Mouse (Mus musculus): ENCODE measurements at regions not wholly inside any gene's neighbourhood (a gene's known extent, or its start where the extent isn't known, plus 50 kb on each side); places are given as distances from the start of the nearest gene placed in this dataset.

DNA sequence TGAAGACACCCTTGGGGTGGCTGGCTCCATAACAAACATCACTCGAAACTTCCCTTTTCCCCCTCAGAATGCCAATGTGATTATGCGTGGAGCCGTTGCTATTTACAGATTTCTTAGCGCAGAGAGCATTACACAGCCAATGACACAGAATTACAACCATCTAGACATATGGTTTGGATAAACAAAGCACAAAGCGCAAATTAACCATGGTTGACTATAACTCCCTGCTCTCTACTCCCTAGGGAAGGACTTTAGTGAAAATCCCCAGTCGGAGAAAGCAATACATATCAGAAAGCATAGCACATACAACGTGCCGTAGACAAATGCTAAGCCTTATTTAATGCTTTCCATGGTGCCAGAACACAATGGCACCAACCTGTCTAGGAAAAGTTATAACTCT is 131.8 kb downstream of the Tshz3 start:
- no peak for DNase-seq (ENCODE audit: low spot score)
- intact Hi-C loops (cut with DNase I), result no loop called here

DNA sequence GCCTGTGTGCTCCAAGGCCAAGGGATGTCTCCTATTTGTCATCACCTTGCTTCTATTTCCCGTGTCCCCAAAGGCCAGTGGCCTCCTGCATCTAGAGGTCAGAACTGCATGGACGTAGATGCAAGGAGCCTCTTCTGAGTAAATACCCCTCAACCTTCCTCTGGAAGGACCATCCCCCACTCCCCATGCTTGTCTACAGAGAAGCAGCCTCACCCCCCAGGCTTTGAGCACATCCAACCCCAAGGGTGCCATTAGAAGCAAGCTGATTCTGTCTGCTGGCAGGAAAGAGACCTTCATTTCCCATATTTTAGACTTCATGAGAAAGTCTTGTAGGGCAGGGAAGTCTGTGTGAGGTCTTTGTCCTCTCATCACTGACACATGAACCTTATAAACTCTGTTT is 132.2 kb downstream of the Tshz3 start:
- DNase-seq (ENCODE audit: low spot score), result no peak
- intact Hi-C loops (cut with DNase I), result no loop called here

DNA sequence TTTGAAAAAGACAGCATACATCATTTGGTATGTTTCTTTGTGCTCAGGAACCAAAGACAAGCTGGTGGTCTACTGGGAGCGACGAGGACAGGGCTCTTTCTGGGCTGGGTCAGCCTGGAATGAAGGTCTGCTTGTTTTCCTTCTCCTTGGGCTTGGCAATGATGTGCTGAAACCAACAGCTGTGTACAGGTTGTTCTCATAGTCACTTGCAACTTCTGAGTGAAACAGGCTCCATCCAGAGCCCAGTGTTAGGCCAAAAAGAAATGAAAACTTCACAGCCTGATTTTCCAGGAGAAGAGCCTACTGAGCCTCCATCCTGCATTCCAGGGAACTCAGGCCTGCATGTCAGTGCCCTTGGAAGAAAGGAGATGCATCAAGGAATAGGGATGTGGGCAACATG is 150.4 kb downstream of the Tshz3 start:
- no peak for DNase-seq (ENCODE audit: low spot score)
- intact Hi-C loops (cut with DNase I), result no loop called here

DNA sequence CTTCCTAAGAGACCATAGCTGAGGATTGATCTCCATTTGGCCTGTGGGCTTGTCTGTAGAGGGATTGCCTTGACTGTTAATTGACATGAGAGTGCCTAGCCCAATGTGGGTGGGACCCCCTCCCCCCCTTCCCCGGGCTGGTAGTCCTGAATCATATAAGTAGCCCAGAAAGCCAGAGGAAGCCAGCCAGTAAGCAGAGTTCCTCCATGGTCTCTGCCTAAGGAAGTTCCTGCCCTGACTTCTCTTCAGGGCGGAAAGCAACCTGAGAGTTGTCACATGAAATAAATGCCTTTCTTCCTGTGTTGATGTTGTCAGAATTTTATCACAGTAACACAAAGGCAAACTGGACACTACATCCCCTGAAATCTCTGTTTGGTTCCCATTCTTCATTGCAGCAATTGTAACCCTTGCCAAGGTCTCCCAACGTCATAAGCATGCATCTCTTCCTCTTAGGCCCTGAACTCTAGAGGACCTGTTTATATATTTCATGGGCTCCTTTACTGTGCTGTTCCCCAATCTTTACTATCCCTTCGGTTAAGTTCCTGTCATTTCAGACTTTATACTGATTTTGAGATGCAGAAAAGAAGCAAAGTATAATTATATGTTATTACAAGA is 153.5 kb downstream of the Tshz3 start:
- no peak for DNase-seq (ENCODE audit: low spot score)
- intact Hi-C loops (cut with DNase I), result no loop called here

DNA sequence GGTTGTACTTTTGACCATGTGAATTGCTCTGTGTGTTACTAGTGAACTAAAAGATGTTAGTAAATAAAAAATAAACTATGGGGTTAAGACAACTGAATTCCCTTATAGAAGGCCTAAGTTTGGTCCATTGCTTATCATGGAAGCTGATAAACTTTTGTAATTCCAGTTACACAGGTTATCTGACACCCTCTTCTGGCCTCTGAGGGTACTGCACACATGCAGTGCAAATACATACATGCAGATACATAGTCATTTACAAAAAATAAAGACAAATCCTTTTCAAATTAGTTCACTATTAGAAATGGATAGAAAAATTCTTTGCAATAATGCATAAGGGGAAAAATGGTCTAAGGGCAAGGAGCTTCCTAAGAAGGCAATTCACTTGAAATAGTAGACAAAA is 156.4 kb downstream of the Tshz3 start:
- no peak for DNase-seq (ENCODE audit: low spot score)
- intact Hi-C loops (cut with DNase I), result no loop called here

DNA sequence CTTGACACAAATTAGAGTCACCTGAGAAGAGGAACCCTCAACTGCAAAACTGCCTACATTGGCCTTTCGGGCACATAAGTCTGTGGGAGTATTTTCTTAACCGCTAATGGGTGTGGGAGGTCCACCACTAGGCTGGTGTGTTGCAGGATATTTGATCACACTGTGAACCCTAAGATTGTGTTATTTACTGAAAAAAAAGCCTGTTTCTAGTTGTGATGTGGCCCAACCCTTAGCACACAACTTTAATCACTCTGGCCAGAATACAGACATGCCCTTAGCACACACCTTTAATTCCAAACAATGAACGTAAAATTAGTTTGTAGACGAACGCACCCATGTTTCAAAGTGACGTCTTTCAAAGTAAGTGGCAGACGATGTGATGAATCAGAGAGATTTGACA is 161.5 kb downstream of the Tshz3 start:
- DNase-seq (ENCODE audit: low spot score), result no peak
- intact Hi-C loops (cut with DNase I), result no loop called here

DNA sequence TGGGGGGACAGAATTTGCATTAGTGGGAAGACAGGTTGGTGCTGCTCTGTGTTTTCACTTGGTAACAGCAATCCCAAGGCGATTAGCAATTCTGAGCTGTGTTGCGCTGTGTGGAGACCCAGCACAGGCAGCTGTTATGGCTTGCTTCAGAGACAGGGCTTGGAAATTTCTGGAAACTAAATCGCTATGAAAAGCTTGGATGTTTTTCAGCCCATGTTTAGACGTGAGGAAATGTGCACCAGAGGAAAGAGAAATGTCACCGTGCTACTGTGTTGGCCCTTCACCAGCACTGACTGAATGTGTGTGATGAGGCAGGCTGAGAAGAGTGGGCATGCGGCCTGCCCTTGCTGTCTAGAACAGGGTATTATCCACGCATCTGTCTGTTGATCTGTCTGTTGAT is 164.6 kb downstream of the Tshz3 start:
- intact Hi-C loops (cut with DNase I), result no loop called here
- no peak for DNase-seq (ENCODE audit: low spot score)

DNA sequence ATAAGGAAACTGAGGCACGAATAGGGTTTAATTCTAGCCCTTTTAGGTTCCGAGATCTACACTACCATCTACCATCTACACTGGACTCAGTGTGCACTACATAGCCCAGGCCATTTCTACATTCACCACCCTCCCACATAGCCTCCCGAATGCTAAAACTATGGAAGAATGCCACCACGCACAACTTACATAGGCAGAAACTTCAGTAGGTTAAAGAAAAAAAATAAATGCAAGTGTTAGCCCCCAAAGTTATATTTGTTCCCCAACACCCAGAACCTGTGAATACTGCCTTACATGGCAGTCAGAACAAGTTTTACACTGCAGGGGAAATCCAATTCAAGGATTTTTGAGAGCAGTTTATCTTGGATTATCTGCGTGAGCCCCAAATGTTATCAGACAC is 165.8 kb downstream of the Tshz3 start:
- intact Hi-C loops (cut with DNase I), result no loop called here

DNA sequence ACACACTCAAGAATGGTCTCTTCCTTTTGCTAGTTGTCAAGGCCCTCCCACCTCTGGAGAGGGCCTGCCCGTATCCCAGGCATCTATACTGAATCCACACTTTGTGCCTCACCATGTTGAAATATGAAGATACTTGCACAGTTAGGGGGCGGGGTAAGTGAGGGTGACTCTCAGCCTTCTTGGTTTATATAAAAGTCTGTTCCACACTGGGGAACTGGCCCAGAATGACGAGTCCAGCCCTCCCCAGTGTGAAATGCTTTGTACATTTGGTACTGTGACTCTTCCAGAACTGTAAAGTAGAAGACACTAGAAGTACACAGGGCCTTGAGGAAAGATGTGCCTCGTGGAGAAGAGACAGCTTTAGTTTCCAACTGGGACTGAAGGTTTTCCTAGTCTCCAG is 166.8 kb downstream of the Tshz3 start:
- intact Hi-C loops (cut with DNase I), result no loop called here
- no peak for DNase-seq (ENCODE audit: low spot score)

More for the DNA sequence above, 165.8 kb downstream of the Tshz3 start:
- no peak for DNase-seq (ENCODE audit: low spot score)

DNA sequence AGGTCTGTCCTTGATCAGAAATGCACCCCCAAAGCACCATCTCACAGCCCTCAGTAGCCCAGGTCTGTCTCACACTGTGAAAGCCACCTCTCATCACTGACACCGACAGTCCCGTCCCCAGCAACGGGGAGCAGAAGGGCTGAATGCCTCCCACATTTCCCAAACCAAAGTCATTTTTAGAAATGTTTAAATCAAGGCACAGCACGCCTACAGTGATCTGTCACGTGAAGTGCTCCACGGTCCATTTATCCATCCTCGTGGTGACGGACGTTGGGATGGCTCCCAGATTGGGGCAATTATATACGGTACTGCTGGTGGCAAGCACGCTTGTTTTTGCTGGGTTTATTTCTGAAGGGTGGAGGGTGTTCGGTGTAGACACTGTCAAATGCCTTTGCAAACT is 168.7 kb downstream of the Tshz3 start:
- DNase-seq (ENCODE audit: low spot score), result no peak
- intact Hi-C loops (cut with DNase I), result no loop called here

DNA sequence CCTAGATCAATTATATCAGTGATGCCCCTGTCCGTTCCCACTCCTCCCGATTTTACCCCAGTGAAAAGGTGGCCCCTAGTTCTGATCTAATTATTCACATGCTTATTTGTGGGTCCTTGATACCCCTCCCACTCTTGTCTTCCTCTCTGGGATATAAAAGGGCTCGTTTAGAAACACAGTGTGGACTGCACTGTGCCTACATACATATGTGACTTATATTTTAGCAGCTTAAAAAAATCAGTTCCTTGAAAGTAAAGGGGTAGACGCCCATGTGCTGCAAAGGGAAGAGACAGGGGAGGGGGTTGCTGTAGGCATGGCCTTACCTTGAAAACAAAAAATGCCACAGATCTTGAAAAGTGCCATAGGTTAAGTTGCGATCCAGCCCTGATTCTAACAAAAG is 176.1 kb downstream of the Tshz3 start:
- intact Hi-C loops (cut with DNase I), result no loop called here
- no peak for DNase-seq (ENCODE audit: low spot score)

DNA sequence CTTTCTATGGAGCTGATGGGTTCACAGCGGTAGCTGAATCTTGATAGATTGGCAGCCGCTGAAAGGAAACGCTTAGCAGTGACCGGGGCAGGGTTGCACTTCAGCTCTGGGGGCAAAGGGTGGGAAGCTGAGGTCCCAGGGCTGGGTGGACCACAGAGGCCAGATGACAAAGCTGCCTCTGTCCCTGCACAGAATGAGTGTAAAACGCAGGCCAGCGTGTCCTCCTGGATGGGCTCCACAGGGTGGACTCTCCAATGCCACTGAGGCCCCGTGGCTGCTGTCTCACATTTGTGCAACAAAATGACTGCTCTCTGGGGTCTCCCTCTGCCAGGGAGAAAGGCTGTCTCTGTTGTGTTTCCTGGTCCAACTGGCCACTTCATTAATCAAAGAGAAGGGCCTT is 179.8 kb downstream of the Tshz3 start:
- intact Hi-C loops (cut with DNase I), result no loop called here

DNA sequence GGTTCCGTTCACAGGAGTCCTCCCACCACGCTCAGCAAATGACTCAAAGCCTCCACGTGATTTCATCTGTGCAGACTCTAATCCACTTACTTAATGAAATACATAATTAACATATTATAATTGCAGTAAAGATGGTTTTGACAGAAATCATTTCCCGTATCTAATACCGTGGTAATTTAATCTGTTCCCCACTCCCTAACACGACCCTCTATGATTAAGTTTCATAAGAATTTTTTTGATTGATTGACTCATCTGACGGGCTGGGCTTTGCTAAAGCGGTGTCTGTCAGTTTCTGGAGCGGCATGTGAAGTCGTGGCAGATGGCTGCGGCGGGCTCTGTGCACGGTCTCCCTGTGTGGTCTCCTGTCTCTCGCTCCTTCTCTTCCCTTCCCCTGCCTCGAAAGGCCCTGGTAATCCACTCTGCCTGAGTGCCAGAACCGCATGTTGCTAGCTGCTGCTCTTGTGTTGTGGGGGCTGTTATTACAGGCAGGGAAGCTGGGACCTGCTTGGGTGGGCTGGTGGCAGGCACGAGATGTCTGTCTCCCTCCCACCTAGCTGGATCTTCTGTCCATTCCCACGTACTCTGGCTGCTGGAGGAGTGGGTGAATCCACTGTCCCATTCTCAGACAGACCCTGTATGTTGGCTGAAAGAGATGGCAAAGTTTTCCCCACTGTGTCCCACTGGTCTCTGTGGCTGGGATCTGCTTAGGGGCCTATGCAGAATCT is 195.0 kb downstream of the Tshz3 start:
- intact Hi-C loops (cut with DNase I), result no loop called here
- DNase-seq (ENCODE audit: low spot score), result no peak

More for the DNA sequence above, 179.8 kb downstream of the Tshz3 start:
- DNase-seq (ENCODE audit: low spot score), result no peak

DNA sequence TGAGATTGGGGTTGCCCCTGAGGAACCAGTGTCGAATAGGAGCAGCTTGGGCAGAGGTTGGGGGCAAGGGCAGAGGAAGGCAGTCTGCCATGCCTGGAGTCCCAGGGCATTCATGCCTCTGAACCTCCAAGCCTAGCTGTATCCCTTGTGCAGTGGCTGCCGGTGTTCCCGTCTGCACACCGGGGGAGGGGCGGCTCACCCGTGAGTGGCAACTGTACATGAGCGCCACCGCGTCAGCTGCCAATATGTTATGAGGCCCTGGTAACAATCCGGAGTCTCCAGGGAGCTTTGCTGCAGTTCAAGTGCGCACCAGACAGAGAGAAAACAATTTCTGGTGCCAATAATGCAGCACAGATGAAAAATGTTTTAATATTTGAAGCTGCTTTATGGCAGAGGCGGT is 198.4 kb downstream of the Tshz3 start:
- no peak for DNase-seq (ENCODE audit: low spot score)
- intact Hi-C loops (cut with DNase I), result no loop called here

DNA sequence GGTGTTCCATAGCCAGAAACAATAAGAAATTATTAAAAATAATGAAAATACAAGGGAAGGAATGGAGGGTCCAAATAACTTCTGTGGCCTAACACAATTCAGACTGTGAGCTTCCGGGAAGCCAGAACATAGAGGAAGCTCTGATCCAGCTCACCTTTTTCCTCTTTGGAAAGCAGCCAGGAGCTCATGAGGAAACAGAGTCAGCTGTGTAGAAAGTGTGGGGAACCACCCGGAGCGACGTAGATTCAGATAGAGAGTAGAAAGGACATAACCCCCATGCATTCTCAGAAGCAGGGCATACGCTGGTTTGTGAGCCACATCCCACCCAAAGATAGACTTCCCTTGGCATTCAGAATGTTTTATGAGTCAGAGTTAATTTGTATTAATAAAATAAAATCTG is 203.6 kb downstream of the Tshz3 start:
- no peak for DNase-seq (ENCODE audit: low spot score)

DNA sequence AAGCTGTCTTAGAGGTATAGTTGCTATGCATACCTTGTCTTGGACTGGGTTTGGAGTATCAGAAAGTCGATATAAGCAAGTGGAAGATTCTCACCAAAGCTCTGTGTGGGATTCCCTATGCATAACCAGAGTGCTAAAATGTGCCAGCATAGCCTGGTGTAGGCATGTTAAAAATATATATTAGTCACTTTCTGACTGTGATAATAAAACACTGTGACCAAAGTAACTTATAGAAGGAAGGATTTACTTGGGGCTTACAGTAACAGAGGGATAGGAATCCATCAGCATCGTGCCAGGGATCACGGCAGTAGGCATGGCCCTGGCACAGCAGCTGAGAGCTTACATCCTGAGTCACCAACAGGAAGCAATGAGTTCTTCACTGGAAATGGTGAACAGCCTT is 215.4 kb downstream of the Tshz3 start:
- no peak for DNase-seq (ENCODE audit: low spot score)
- intact Hi-C loops (cut with DNase I), result no loop called here

More for the DNA sequence above, 203.6 kb downstream of the Tshz3 start:
- intact Hi-C loops (cut with DNase I), result no loop called here

DNA sequence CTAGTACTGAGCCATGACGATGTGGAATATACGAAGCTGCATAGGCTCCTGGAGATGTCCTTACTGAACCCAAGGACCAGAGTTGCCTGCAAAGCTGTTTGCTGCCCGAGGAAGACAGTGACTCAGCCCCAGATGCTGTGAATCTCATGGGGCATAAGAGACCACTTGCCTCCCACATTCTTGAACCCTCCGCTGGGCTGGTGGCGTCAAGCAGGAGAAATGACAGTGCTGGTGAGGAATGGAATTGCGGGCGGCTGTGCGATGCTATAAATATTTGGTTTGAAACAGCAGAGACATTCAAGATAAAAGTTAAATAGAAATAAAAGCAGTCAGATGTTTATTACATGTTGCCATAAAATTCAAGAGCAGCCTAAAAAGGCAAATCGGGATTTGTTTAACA is 216.3 kb downstream of the Tshz3 start:
- intact Hi-C loops (cut with DNase I), result no loop called here
- no peak for DNase-seq (ENCODE audit: low spot score)

DNA sequence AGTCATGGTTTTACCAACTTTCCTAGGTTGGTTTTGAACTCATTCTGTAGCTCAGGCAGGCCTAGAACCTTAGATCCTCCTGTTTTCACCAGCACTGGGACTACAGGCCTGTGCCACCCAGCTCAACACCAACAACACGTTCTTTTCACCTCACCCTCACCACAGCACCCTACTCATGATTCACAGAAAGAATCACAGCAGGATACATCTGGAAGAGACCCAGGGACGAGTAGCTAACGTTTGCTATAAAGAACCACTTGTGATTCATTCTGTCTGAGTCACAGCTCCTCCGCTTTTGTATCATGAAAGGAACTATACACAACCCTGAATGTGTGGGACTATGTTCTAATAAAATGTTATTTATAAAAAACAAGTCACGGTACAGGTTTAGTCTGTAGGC is 217.3 kb downstream of the Tshz3 start:
- intact Hi-C loops (cut with DNase I), result no loop called here
- no peak for DNase-seq (ENCODE audit: low spot score)

DNA sequence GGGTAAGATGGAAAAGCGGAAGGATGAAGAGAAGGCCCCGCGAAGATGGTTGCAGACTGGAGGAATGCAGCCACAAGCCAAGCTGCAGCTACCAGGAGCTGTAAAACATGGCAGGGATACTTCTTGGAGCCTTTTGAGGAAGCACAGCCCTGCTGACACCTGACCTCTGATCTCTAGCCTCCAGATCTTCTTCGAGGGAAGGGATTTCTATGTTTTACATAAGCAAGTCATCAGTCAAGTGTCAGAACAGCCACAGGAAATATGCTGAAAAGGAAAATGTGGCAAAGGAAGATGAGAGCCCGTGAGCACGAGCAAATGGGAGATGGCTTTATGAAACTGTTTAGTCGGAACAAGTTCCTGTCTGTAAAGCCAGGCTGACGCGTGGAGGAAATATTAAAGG is 219.1 kb downstream of the Tshz3 start:
- DNase-seq (ENCODE audit: low spot score), result no peak
- intact Hi-C loops (cut with DNase I), result no loop called here

DNA sequence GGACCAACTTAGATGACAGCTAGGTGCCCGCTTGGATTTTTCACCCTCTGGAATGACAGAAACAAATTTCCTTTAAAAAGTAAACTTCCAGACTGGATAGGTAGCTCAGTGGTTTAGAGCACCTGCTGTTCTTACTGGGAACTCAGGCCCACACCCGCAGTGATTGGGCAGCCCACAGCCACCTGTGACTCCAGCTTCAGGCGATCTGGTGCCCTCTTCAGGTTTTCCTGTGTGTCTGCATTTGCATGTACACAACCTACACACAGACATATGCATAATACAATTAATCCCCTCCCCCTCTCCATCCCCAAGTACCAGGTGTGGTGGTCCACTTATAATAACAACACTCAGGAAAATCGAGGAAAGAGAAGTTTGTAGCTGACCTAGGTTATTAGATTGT is 221.5 kb downstream of the Tshz3 start:
- intact Hi-C loops (cut with DNase I), result no loop called here
- DNase-seq (ENCODE audit: low spot score), result no peak

DNA sequence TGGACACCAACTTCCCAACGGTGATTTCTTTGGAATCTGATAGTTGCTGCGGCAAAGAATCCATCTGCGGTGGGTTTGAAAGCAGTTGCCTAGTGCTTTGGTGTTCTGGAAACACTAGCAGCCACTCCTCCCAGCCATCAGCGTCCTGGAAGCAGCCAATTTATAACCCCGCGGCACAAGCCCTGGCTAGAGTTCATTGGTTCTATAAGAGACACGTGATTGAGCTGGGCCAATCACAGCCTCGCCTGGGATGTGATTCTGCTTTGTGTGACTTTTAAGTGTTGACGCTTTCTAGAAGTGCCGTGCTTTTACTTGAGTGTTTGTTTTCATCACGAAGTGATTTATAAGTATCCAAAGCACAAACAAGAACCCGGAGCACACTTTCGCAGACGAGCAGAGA is 223.1 kb downstream of the Tshz3 start:
- no peak for DNase-seq (ENCODE audit: low spot score)
- intact Hi-C loops (cut with DNase I), result no loop called here

DNA sequence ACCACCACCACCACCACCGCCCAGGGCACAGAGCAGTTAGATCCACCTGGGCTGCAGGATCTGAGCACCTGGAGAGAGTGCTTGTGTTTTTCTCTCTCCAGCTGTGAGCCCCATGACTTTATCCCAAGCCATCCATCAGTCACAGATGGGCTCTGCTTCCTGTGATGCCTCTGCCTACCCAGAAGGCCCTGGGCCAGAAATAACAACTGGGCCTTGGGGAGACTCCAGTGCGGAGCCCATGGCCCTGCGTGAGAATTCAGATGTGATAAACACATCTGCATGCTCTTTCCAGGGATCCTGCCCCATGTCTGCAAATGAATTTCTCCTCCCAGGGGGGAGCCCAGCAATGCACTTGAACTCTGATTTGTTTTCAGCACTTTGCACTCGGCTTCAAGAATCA is 235.6 kb downstream of the Tshz3 start:
- DNase-seq (ENCODE audit: low spot score), result no peak
- intact Hi-C loops (cut with DNase I), result no loop called here

Measured in heart, postnatal 25 days (tissue).